Mouse (Mus musculus) limb, embryonic 12.5 days (tissue): ENCODE data around the gene Fcor. TPM values are rescaled to one million over a fixed set of nuclear protein-coding genes. Genes with fewer than 3 reads are reported as not detected.
A peak's percentile ranks its signal among the peaks of the same experiment; 100 is the strongest.

Source experiments
- ATAC-seq: fragments of 200-750 bp; cut with Nextera tagmentation; 2 replicates; pipeline ENCODE4 v1.8.0; 2017; ENCODE audit warnings: low read depth, moderate TSS enrichment; ENCODE audit not compliant: insufficient number of reproducible peaks, insufficient read depth, low FRiP score, low TSS enrichment
- H3K27ac ChIP-seq: fragments of 300-500 bp; sonication (generic); 2 replicates; pipeline ENCODE4 v1.5.1; 2016; ENCODE audit warnings: mild to moderate bottlenecking, moderate library complexity
- H3K27me3 ChIP-seq: fragments of 300-500 bp; sonication (generic); 2 replicates; pipeline ENCODE4 v1.6.1; 2016; ENCODE audit warnings: mild to moderate bottlenecking, moderate library complexity
- H3K36me3 ChIP-seq: fragments of 300-500 bp; sonication (generic); 2 replicates; pipeline ENCODE4 v1.6.1; 2016; ENCODE audit warnings: mild to moderate bottlenecking, moderate library complexity
- H3K4me1 ChIP-seq: fragments of 300-500 bp; sonication (generic); replicated peaks from 2 replicates; pipeline ENCODE4 v1.6.1; 2016
- H3K4me2 ChIP-seq: fragments of 300-500 bp; sonication (generic); 2 replicates; pipeline ENCODE4 v1.6.1; 2016; ENCODE audit warnings: mild to moderate bottlenecking, moderate library complexity
- H3K4me3 ChIP-seq: fragments of 300-500 bp; sonication (generic); replicated peaks from 2 replicates; pipeline ENCODE4 v1.5.1; 2016; ENCODE audit warnings: mild to moderate bottlenecking
- H3K9ac ChIP-seq: fragments of 300-500 bp; sonication (generic); replicated peaks from 2 replicates; pipeline ENCODE4 v1.6.1; 2016; ENCODE audit warnings: mild to moderate bottlenecking, moderate library complexity
- H3K9me3 ChIP-seq: fragments of 300-500 bp; sonication (generic); 2 replicates; pipeline ENCODE4 v1.6.1; 2016; ENCODE audit warnings: mild to moderate bottlenecking, moderate library complexity
- WGBS: fragments of 180-500 bp; shearing (Covaris S2); methylation state at CpG from one replicate; pipeline ENCODE4 v1.1.7; 2016; 5-methylcytosine and 5-hydroxymethylcytosine counted together
- polyA plus RNA-seq: library from polyadenylated mRNA; unstranded; fragments of >200 nt; fragmentation: Nextera tagmentation; extraction: Ambion mirVana; gene quantifications from 2 replicates; pipeline ENCODE4 v1.2.1, GENCODE M21; 2016

Fcor gene
- polyA plus RNA-seq, 1 experiment from 2014 or later = 14.0 TPM

DNA sequence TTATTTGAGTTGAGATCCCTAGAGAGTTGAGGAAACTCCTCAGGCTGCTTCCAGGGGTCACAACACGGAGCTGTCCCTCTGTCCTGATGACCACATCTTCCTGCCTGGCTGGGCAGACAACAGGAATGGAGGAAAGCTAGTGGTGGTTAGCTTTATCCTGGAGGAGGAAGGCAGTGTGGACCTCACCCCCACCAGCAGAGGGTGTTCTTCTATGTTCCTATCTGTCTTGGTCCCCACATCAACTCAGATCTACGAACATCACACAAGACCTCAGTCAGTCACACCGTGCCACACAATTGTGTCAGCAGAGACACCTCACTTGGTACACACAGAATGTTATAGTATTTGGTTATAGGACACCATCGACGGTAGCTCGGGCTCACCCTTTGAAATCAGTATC, 15.4 kb upstream of the Fcor start:
- no peak for ATAC-seq
- Histone ChIP-seq H3K36me3 (no peaks in the 10 kb centered on the region), H3K4me1 (no peaks in the 10 kb centered on the region), H3K27me3 (no peaks in the 10 kb centered on the region), H3K4me3 (no peak overlapping the region), H3K9ac (no peak overlapping the region), H3K27ac (no peak overlapping the region), H3K4me2 (no peak overlapping the region), H3K9me3 (no peaks in the 10 kb centered on the region)
- 82% methylated on average over 6 of the region's 6 CpGs for WGBS

GRCm38 (mm10) chr8:3685422-3685821, 13.3 kb upstream of the Fcor start:
- Histone ChIP-seq H3K27ac (no peak overlapping the region), H3K9ac (no peak overlapping the region), H3K4me2 (no peak overlapping the region), H3K4me3 (no peak overlapping the region), H3K9me3 (no peaks in the 10 kb centered on the region), H3K36me3 (peaks cover 19% of the 10 kb centered on the region), H3K4me1 (no peaks in the 10 kb centered on the region), H3K27me3 (no peaks in the 10 kb centered on the region)
- WGBS = 70% methylated on average over 5 of the region's 5 CpGs
- ATAC-seq = no peak

DNA sequence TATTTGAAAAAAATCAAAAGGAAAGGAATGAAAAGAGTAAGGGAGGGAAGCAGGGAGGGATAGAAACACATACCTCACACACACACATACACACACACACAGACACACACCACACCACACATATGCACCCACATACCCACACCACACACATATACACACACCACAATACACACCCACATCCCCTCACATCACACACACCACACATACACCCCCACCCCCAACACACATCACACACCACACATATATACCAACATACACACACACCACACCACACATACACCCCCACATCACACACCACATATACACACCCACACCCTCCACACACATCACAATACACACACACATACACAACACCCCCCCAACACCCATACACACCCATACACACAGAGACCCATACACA, 12.4 kb upstream of the Fcor start:
- H3K27me3 ChIP-seq = no peaks in the 10 kb centered on the region
- H3K4me1 ChIP-seq = no peaks in the 10 kb centered on the region
- no peak overlapping the region for H3K4me3 ChIP-seq
- ATAC-seq = peak; percentile 53
- no peaks in the 10 kb centered on the region for H3K9me3 ChIP-seq
- H3K27ac ChIP-seq = no peak overlapping the region
- no peak overlapping the region for H3K9ac ChIP-seq
- peaks cover 28% of the 10 kb centered on the region for H3K36me3 ChIP-seq
- H3K4me2 ChIP-seq = no peak overlapping the region

GRCm38 (mm10) chr8:3683408-3684176, 11.4 kb upstream of the Fcor start:
- 67% methylated on average over 6 of the region's 6 CpGs for WGBS
- Histone ChIP-seq H3K27me3 (no peaks in the 10 kb centered on the region), H3K4me1 (no peaks in the 10 kb centered on the region), H3K4me2 (no peak overlapping the region), H3K27ac (no peak overlapping the region), H3K9ac (no peak overlapping the region), H3K9me3 (no peaks in the 10 kb centered on the region), H3K4me3 (no peak overlapping the region), H3K36me3 (peaks cover 37% of the 10 kb centered on the region)
- no peak for ATAC-seq

DNA sequence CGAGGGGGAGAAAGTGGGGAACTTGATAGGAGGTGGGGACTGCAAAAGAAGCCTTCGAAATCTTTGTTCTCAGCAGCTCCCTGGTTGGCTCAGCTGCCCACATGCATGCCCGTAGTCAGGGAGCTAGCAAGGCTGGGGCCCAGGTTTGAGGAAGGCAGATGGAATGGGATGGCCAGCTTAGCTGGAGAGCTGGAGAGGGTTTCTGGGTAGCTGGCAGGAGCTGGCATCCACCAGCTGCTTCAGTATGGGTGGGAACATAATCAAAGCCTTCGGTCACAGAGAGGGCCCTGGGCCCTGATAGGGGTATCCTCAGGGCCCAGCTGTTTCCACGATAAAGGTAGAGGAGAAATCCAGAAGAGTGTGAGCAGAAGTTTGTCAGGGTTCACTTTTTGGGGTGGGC, 10.3 kb upstream of the Fcor start:
- Histone ChIP-seq H3K4me3 (no peak overlapping the region), H3K4me2 (no peak overlapping the region), H3K9me3 (no peaks in the 10 kb centered on the region), H3K27ac (no peak overlapping the region), H3K36me3 (peaks cover 39% of the 10 kb centered on the region), H3K4me1 (peaks cover 6% of the 10 kb centered on the region; the same call in 1 of the 2 replicates), H3K9ac (no peak overlapping the region), H3K27me3 (no peaks in the 10 kb centered on the region)
- ATAC-seq = no peak
- 95% methylated on average over 5 of the region's 5 CpGs for WGBS

DNA sequence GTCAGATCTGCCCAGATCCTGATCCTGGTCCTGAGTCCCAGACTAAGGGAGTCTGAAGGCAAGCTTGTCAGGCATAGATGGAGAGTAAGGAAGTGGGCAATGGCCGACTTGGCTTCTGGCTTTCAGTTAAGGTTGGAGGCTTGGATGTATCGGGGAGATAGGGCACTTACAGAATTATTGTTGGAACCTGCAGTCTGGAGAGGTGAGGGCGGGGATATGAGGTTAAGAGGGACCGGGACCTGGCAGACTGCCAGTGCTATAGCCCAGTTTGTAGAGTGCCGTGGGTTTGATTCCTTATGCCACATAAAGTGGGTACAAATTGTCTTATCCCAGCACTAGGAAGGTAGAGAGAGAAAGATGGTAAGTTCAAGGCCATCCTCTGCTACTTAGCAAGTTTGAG, 7.5 kb upstream of the Fcor start:
- Histone ChIP-seq H3K9ac (no peak overlapping the region), H3K36me3 (peaks cover 39% of the 10 kb centered on the region), H3K27ac (no peak overlapping the region), H3K9me3 (no peaks in the 10 kb centered on the region), H3K27me3 (no peaks in the 10 kb centered on the region), H3K4me2 (no peak overlapping the region), H3K4me1 (peaks cover 16% of the 10 kb centered on the region; the same call in 1 of the 2 replicates), H3K4me3 (no peak overlapping the region)
- ATAC-seq = no peak
- whole genome bisulfite sequencing = 93% methylated on average over 5 of the region's 5 CpGs

DNA sequence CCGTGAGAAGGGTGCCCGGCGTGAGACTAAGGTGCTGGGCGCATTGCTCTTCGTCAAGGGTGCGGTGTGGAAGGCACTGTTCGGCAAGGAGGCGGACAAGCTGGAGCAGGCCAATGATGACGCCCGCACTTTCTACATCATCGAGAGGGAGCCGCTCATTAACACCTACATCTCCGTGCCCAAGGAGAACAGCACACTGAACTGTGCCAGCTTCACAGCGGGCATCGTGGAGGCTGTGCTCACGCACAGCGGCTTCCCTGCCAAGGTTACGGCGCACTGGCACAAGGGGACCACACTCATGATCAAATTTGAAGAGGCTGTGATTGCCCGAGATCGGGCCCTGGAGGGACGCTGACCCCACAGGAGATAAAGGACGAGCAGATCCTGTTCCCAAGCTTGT, 7.1 kb upstream of the Fcor start:
- no peak overlapping the region for H3K27ac ChIP-seq
- WGBS = 95% methylated on average over 23 of the region's 23 CpGs
- no peaks in the 10 kb centered on the region for H3K9me3 ChIP-seq
- no peak overlapping the region for H3K4me2 ChIP-seq
- H3K36me3 ChIP-seq = peaks cover 39% of the 10 kb centered on the region
- no peak overlapping the region for H3K4me3 ChIP-seq
- ATAC-seq = no peak
- peaks cover 16% of the 10 kb centered on the region; the same call in 1 of the 2 replicates for H3K4me1 ChIP-seq
- H3K27me3 ChIP-seq = no peaks in the 10 kb centered on the region
- H3K9ac ChIP-seq = no peak overlapping the region

GRCm38 (mm10) chr8:3678831-3679230, 6.7 kb upstream of the Fcor start:
- Histone ChIP-seq H3K4me1 (peaks cover 16% of the 10 kb centered on the region; the same call in 1 of the 2 replicates), H3K4me3 (no peak overlapping the region), H3K9ac (no peak overlapping the region), H3K27me3 (no peaks in the 10 kb centered on the region), H3K4me2 (no peak overlapping the region), H3K36me3 (peaks cover 39% of the 10 kb centered on the region), H3K27ac (no peak overlapping the region), H3K9me3 (no peaks in the 10 kb centered on the region)
- 96% methylated on average over 23 of the region's 23 CpGs for WGBS
- ATAC-seq = no peak

DNA sequence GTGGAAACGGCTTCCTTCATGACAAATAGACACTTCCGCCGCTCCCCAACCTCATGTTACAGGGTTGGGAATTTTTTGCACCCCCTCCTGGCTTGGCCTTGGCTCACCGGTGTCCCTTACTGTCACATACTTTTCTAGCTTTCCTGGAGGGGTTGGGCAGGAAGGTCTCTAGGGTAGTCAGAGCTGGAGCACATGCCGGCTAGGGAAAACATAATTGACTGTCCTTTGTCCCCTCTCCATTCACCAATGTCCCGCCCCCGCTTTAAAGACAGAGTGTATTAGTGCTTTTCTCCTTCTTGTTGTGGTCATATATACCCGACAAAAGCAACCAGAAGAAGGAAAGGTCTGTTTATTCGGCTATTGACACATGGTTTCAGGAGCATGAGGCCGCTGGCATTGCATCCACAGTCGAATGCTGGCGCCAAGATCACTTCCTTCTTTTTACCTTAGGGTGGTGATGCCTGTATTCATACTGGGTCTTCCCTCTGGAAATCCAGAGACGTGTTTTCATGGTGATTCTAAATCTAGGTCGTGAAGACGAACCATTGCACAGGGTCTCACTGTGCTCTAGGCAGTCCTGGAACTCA, 4.9 kb upstream of the Fcor start:
- peaks cover 36% of the 10 kb centered on the region for H3K36me3 ChIP-seq
- H3K4me1 ChIP-seq = peaks cover 21% of the 10 kb centered on the region; the same call in 1 of the 2 replicates
- no peaks in the 10 kb centered on the region for H3K9me3 ChIP-seq
- ATAC-seq = no peak
- peak overlapping the region; percentile 95 for H3K9ac ChIP-seq
- H3K27ac ChIP-seq = peak overlapping the region; percentile 90
- peak overlapping the region; percentile 86 for H3K4me3 ChIP-seq
- WGBS = 7% methylated on average over 15 of the region's 15 CpGs
- peak overlapping the region; percentile 82 for H3K4me2 ChIP-seq
- no peaks in the 10 kb centered on the region for H3K27me3 ChIP-seq

GRCm38 (mm10) chr8:3676131-3676992, 4.2 kb upstream of the Fcor start, which contains the start of gene Trappc5:
TSS of gene Trappc5 (plus strand) at chr8:3676299.
- WGBS = 1% methylated on average over 61 of the region's 61 CpGs
- peak; percentile 83 for ATAC-seq

DNA sequence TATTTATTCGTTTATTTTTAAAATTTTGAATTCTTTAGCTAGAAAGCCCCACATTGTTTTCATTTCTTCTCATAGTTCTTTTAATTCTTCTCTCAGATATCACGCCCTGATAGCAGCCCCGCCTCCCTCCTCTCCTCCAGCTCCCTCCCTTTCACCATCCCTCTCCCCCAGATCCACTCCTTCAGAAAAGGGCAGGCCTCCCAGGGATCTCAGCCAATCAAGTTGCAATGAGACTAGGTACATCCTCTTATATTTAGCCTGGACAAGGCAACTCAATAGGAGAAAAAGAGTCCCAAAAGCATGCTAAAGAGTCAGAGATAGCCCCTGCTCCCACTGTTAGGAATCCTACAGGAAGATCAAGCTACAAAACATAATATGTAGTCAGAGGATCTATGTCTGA, 2.5 kb upstream of the Fcor start:
- Histone ChIP-seq H3K4me3 (no peak overlapping the region), H3K9me3 (no peaks in the 10 kb centered on the region), H3K4me2 (no peak overlapping the region), H3K27ac (no peak overlapping the region), H3K27me3 (no peaks in the 10 kb centered on the region), H3K36me3 (peaks cover 13% of the 10 kb centered on the region), H3K9ac (no peak overlapping the region), H3K4me1 (peaks cover 21% of the 10 kb centered on the region; the same call in 1 of the 2 replicates)
- WGBS = 47% methylated on average over 3 of the region's 3 CpGs
- ATAC-seq = no peak

More at GRCm38 (mm10) chr8:3676131-3676992, 4.2 kb upstream of the Fcor start, which contains the start of gene Trappc5:
- H3K9me3 ChIP-seq = no peaks in the 10 kb centered on the region
- peak within 1 kb of the TSS; percentile 82 for H3K4me2 ChIP-seq
- H3K4me1 ChIP-seq = peaks cover 21% of the 10 kb centered on the region; the same call in 1 of the 2 replicates
- no peaks in the 10 kb centered on the region for H3K27me3 ChIP-seq
- H3K36me3 ChIP-seq = peaks cover 30% of the 10 kb centered on the region
- peak within 1 kb of the TSS; percentile 95 for H3K9ac ChIP-seq
- H3K27ac ChIP-seq = peak within 1 kb of the TSS; percentile 90
- H3K4me3 ChIP-seq = peak within 1 kb of the TSS; percentile 86
